ENCODE assay signal across 12 mouse cellular contexts in the genomic region with DNA sequence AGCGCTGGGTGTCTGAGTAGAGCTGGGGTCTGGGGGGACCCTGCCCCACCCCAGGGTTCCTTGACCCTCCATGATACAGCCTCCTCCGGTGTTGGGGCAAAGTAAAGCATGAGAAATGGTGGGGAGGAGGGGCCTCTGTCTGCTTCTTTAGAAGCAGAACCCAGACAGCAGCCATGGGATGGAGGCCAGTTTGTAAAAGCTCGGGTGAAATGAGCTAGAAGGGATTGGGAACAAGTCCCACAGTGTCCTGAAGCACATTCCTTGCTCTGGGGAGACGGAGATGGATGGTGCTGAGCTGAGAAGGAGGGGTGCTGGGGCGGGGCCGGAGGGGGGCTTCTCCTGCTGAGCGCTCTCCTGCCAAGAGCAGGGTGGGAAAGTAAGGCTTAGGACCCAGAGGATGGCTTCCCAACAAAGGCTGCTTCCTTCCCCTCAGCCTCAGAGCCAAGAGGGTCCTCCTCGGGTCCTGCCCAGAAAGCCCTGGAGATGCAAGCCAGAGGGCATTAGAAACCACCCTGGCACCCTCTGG. TPM values are rescaled to one million over a fixed set of nuclear protein-coding genes. Genes with fewer than 3 reads are reported as not detected.
A peak's percentile ranks its signal among the peaks of the same experiment; 100 is the strongest.
DNase-seq lines count a peak whose midpoint lies in the region; ATAC-seq and TF ChIP-seq lines count a peak whose summit lies in the region.
"Had no signal": no experiment of that assay in that cellular context is flagged by ENCODE, and none has a peak within 500 bp of the region (broad histone marks: within the 10 kb centered on the region; RNA-seq: fewer than 3 reads in every experiment).

No protein-coding gene starts in this region.

- no peak for TF ChIP-seq CTCF in layer of hippocampus, adult 2 months (conservative IDR thresholded peaks at IDR 0.05)

- 47% methylated on average over 8 of the region's 8 CpGs for WGBS in hindbrain, embryonic 10.5 days
- 26% methylated on average over 8 of the region's 8 CpGs for WGBS in midbrain, embryonic 15.5 days

- peak; percentile 43 for ATAC-seq in midbrain, embryonic 15.5 days (replicated peaks)
- ATAC-seq in activated CD4-positive, CD25-positive, alpha-beta regulatory T cell, adult 4 months, result no peak

- no peak overlapping the region for H3K4me3 ChIP-seq in layer of hippocampus, adult 2 months
- H3K4me3 ChIP-seq in hindbrain, embryonic 10.5 days, result no peak overlapping the region; the same call in 1 of the 2 replicates
- H3K4me3 ChIP-seq in midbrain, embryonic 15.5 days, result no peak overlapping the region
- H3K4me3 ChIP-seq: limb, embryonic 12.5 days had no signal

- peaks cover 92% of the 10 kb centered on the region for H3K4me1 ChIP-seq in hindbrain, embryonic 10.5 days (replicated peaks)
- peaks cover 44% of the 10 kb centered on the region for H3K4me1 ChIP-seq in midbrain, embryonic 15.5 days

- no peak overlapping the region for H3K4me2 ChIP-seq in midbrain, embryonic 15.5 days
- H3K4me2 ChIP-seq: limb, embryonic 12.5 days had no signal

- no peaks in the 10 kb centered on the region for H3K9me3 ChIP-seq in hindbrain, embryonic 10.5 days
- H3K9me3 ChIP-seq in midbrain, embryonic 15.5 days, result no peaks in the 10 kb centered on the region
- H3K9me3 ChIP-seq: limb, embryonic 12.5 days had no signal

- no peaks in the 10 kb centered on the region for H3K36me3 ChIP-seq in hindbrain, embryonic 10.5 days
- no peaks in the 10 kb centered on the region for H3K36me3 ChIP-seq in midbrain, embryonic 15.5 days (replicated peaks)
- H3K36me3 ChIP-seq: limb, embryonic 12.5 days had no signal

- H3K9ac ChIP-seq in midbrain, embryonic 15.5 days, result no peak overlapping the region
- H3K9ac ChIP-seq: limb, embryonic 12.5 days had no signal

- H3K27me3 ChIP-seq in hindbrain, embryonic 10.5 days (ENCODE audit: insufficient read depth, poor library complexity, severe bottlenecking), result peaks cover 100% of the 10 kb centered on the region
- H3K27me3 ChIP-seq in midbrain, embryonic 15.5 days (replicated peaks), result peaks cover 31% of the 10 kb centered on the region

- peak overlapping the region; percentile 77 for H3K27ac ChIP-seq in layer of hippocampus, adult 2 months
- peak overlapping the region; percentile 82 for H3K27ac ChIP-seq in hindbrain, embryonic 10.5 days
- H3K27ac ChIP-seq in midbrain, embryonic 15.5 days, result peak overlapping the region; percentile 71
- H3K27ac ChIP-seq: limb, embryonic 12.5 days had no signal

- DNase-seq in layer of hippocampus, adult 2 months (ENCODE audit: low spot score in 2 of 2), result no peak
- no peak for DNase-seq in layer of hippocampus, adult 18-20 months (ENCODE audit: low spot score in 2 of 2)
- DNase-seq in cerebellum, adult 9-11 months, result peak; percentile 59
- DNase-seq in hindbrain, embryonic 10.5 days (ENCODE audit: low spot score), result no peak
- DNase-seq in adrenal gland, postnatal 4 days (ENCODE audit: low spot score in 2 of 2), result no peak
- DNase-seq in thymus, postnatal 14 days, result no peak
- DNase-seq: kidney, postnatal 25 days; lung, adult 2 months; retina, postnatal 1 day had no signal

RNA-seq across cellular contexts. Expression of gene Rhbg, which starts 15.6 kb away (rescaled TPM):
- not detected for total RNA-seq in layer of hippocampus, adult 2 months (2021)
- total RNA-seq in layer of hippocampus, adult 18-20 months (2021), result not detected
- polyA plus RNA-seq in hindbrain, embryonic 10.5 days (2016; fragmentation: Nextera tagmentation; extraction: Ambion mirVana), result not detected in 2 replicates
- 0.14 TPM in 2 replicates for polyA plus RNA-seq in midbrain, embryonic 15.5 days (2015; fragmentation: Nextera tagmentation; extraction: Ambion mirVana)
- total RNA-seq in adrenal gland, postnatal 4 days (2021), result 1 to 10 TPM; 2.2 to 3.8 TPM
- polyA plus RNA-seq in activated CD4-positive, CD25-positive, alpha-beta regulatory T cell, adult 4 months (2017; shearing (Covaris generic)), result not detected

RNA-seq across cellular contexts. Expression of gene Gm38392, which starts 48.1 kb away (rescaled TPM):
- under 1 TPM in 1 of 2 experiments, not detected in 1; 0.59 TPM for total RNA-seq in layer of hippocampus, adult 2 months (2021)
- under 1 TPM; 0.52 to 0.71 TPM for total RNA-seq in layer of hippocampus, adult 18-20 months (2021)
- polyA plus RNA-seq in hindbrain, embryonic 10.5 days (2016; fragmentation: Nextera tagmentation; extraction: Ambion mirVana), result not detected in 2 replicates
- polyA plus RNA-seq in midbrain, embryonic 15.5 days (2015; fragmentation: Nextera tagmentation; extraction: Ambion mirVana), result not detected in 2 replicates
- total RNA-seq in adrenal gland, postnatal 4 days (2021), result 1 to 10 TPM in 1 of 2 experiments, under 1 TPM in 1; 0.65 to 1.4 TPM
- not detected for polyA plus RNA-seq in activated CD4-positive, CD25-positive, alpha-beta regulatory T cell, adult 4 months (2017; shearing (Covaris generic))

RNA-seq across cellular contexts. Expression of gene Tsacc, which starts 57.9 kb away (rescaled TPM):
- 1 to 10 TPM; 3.0 to 5.2 TPM for total RNA-seq in layer of hippocampus, adult 2 months (2021)
- total RNA-seq in layer of hippocampus, adult 18-20 months (2021), result 1 to 10 TPM; 2.7 to 3.9 TPM
- 14.4 and 15.4 TPM in 2 replicates for polyA plus RNA-seq in hindbrain, embryonic 10.5 days (2016; fragmentation: Nextera tagmentation; extraction: Ambion mirVana)
- polyA plus RNA-seq in midbrain, embryonic 15.5 days (2015; fragmentation: Nextera tagmentation; extraction: Ambion mirVana), result 8.7 and 9.9 TPM in 2 replicates
- 10 to 100 TPM in 1 of 2 experiments, 1 to 10 TPM in 1; 8.0 to 11.0 TPM for total RNA-seq in adrenal gland, postnatal 4 days (2021)
- 1 to 10 TPM; 2.7 to 7.4 TPM for polyA plus RNA-seq in activated CD4-positive, CD25-positive, alpha-beta regulatory T cell, adult 4 months (2017; shearing (Covaris generic))

RNA-seq across cellular contexts. Expression of gene Cct3, which starts 58.0 kb away (rescaled TPM):
- total RNA-seq in layer of hippocampus, adult 2 months (2021), result 100 to 1,000 TPM; 171 to 193 TPM
- 100 to 1,000 TPM; 186 to 189 TPM for total RNA-seq in layer of hippocampus, adult 18-20 months (2021)
- polyA plus RNA-seq in hindbrain, embryonic 10.5 days (2016; fragmentation: Nextera tagmentation; extraction: Ambion mirVana), result 755 and 805 TPM in 2 replicates
- 442 and 444 TPM in 2 replicates for polyA plus RNA-seq in midbrain, embryonic 15.5 days (2015; fragmentation: Nextera tagmentation; extraction: Ambion mirVana)
- total RNA-seq in adrenal gland, postnatal 4 days (2021), result 100 to 1,000 TPM; 272 to 299 TPM
- 100 to 1,000 TPM; 180 to 209 TPM for polyA plus RNA-seq in activated CD4-positive, CD25-positive, alpha-beta regulatory T cell, adult 4 months (2017; shearing (Covaris generic))
